Mouse (Mus musculus): ENCODE measurements around the gene Vwa8.

Vwa8 gene

DNA sequence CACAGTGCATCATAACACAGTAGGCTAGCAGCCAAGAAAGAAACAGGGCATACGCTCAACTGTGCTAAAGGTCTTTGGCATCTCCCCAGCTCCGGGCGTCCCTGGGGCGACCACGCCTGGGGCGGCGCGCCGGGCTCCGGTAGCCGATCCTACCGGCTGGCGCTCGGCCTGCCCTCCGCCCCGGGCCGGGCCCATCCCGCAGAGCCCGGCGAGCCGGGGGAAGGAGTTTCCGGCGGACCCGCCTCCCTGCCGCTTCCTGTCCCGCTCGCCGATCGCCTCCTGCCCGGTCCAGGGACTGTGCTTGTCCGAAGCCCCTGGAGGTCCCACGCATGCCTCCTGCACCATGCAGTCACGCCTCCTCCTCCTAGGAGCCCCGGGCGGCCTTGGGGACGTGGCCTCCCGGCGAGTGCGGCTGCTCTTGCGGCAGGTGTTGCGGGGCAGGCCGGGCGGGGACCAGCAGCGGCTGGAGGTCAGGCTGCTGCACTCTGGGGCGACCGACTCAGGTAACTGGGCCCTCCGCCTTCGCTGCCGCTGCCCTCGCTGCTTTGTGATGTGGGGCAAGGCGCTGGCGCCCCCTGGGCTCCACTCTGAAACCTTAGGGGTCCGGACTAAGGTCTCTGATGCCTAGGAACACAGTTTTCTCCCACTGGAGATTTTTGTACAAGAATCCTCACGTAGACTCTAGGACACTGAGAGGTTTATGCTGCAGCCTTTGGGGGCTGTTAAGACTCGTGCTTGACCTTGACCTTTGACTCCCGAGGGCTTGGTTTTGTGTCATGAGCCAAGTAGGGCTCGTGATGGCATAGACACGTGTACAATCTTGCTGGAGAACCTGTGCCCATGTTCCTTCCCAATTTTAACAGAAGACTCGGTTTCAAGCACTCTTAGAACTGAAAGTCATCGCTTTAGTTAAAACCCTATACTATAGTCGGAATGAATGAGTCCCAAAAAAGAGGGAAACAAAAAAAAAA, at the start of gene Vwa8:
Gene Vwa8 (plus strand): TSS at position 112 of the 971 bp plus-strand sequence.
- DNase-seq (ENCODE audit: low read depth, low spot score): peak; percentile 36

DNA sequence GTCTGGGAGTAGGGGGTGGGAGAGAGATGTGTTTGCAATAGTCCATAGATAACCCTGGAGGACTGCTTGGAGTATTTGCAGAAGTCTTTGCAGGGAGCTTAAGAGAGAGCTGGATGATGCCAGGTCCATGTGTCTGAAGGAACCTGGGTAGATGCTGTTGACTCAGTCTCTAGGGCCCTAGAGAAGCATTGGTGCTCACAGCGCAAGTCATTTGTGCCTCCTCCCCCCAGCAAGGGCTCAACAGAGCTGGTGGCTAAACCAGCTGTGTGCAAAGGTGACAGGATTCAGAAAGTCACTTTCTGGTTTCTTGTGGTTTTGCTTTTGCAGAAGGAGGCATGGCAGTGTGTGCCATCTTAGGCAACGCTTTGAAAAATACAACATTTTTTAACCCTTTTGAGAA, 46.5 kb upstream of the Vwa8 start:
- DNase-seq (ENCODE audit: low read depth, low spot score): no peak

DNA sequence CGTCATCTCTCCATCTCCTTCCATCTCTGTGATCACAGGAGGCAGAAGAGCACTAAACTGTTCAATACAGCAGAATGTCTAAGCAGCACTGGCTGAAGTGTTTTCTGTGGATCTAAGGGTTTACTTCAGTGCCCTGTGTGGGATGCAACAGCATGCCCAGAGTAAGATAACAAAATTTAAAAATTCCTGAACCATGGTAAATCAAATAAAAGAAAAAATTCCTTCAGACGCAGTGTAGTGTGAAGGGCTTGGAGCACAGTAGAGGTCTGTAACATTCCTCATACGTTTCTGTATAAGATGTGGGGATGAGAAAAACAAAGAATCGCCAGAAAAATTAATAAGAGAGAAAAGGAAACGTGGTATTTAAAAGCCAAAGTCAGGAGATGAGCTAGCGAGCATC, 44.9 kb upstream of the Vwa8 start:
- no peak for DNase-seq (ENCODE audit: low read depth, low spot score)

DNA sequence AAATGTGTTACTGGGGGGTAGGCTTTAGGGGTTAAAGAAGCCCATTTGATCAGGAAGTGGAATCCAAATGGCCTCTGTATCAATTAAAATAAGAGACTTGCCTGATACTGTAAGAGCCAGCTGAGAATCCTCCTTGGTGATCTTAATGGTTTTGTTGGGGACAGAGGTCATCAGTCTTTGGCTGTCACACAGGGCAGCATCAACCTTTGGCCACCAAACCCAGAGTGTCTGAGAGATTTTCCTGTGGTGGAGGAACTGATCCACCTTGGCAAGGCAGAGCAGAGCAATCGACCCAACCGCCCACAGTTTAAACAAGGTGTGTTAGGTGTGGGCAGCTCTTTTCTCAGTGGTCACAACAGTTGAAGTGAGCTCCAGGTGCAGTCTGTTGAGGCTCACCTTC, 36.0 kb upstream of the Vwa8 start:
- no peak for DNase-seq (ENCODE audit: low read depth, low spot score)

DNA sequence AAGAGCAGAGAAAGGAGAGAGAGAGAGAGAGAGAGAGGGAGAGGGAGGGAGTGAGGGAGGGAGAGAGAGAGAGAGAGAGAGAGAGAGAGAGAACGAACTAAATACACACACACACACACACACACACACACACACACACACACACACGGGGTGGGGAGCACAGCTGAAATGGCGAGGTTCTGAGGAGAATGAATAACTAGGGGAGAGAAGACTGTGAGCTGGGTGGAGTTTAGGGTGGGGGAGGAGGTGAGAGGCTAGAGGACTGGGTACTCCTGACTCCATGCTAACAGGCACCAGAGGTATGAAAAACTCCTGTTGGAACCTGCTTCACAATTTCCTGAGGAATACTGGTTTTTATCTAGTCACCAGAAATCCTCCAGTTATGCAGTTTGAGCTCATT, 32.4 kb upstream of the Vwa8 start:
- no peak for DNase-seq (ENCODE audit: low read depth, low spot score)

DNA sequence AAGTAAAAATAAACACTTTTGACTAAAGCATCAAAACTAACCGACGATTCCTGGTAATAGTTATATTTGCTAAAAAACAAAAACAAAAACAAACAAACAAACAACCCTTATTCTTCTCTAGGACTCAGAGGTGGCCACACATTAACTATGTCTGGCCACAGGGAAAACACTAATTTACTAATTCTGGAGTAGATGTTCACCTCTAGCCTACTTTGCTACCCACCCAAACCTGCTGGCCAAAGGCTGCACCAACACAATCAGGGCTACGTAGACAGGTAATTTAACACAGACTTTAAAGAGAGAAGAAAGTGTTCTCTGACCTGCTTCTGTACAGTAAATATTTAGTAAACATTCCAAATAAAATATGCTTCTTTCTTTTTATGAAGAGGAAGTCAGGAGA, 31.2 kb upstream of the Vwa8 start:
- DNase-seq (ENCODE audit: low read depth, low spot score): no peak

DNA sequence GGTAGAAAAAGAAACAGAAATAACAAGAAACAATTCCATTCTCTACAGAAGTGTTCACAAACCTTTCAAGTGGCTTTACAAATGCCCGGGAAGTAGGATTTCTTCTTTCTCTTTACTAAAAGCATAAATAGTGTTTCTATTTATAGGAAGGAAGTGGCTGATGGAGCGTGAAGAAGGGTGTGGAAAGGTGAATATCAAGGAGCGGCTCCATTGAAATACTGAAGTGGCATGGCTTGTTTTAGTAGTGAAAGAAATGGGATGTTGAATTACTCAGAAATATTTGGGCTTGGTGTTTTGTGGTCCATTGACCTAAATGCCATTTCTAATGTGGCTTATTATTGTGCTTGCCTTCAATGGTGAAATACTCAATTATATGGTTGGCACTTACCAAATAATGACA, 30.4 kb upstream of the Vwa8 start:
- DNase-seq (ENCODE audit: low read depth, low spot score): no peak

DNA sequence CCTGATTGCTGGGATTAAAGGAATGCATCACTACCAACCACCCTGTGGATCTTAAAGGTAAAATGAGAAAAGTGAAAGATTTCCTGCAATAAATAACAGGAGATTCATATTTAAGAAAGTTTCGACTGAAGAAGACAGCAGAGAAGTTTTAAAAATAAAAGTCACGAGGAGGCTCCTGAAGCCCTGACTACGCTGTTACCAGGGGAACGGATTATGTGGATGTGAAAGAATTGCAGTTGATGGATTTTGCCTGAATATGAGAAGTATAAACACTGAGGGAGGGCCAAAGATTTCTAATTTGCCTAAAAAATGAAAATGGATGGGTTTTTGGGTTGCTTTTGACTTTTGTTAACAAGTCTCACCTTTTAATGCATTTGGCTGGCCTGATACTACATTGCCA, 24.8 kb upstream of the Vwa8 start:
- no peak for DNase-seq (ENCODE audit: low read depth, low spot score)

DNA sequence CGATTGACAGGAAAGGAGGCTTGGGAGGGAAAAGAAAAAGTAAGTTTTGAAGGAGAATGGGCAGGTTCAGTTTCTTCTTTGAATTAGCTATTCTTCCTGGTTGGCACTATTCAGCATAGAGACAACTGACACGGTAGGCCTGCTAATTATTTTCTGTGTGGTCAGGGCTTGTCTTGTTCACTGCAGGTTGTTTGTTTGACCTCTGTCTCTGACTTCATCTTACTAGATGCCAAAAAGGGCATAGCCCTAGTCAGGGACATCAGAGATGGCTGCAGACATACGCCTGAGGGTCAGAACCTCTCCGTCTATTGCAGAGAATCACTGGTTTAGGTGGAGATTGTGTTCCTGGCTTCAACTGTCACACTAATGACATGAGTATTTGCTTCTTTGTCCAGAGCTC, 24.3 kb upstream of the Vwa8 start:
- DNase-seq (ENCODE audit: low read depth, low spot score): no peak

DNA sequence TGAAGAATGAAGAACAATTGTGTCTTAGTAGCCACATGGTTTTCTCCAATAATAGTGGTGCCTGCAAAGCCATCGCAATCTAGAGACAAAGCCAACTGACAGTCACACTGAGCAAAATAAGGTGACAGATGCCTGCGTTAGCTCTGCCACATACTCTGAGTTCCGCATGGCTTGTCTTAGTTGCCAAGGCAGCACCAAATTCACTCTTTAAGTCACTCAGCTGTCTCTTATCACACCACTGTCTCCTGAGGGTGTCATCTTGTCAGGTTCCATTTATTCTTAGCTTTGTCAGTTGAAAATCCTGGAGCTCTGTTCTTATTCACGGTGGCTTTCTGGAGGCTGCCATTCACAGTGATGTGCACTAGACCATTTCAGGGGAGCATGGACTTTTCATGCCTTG, 17.7 kb upstream of the Vwa8 start:
- no peak for DNase-seq (ENCODE audit: low read depth, low spot score)

DNA sequence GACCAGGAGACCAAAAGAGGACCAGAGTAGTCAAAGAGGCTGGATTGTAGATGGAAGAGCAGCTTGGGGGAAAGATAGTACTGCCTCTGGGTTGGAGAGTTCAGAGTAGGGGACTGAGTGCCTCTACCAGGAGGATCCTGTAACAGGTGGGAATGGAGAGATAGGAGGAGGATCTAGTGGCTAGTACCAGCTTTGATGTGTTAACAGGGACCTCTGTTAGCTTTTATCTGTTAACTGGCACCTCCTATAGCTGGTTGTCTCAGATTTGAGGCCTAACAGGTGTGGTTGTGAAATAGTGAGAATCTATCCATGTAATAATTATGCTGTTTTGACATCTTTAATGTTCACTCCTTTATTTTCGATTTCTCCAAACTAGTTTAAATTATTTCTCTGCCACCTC, 904 bp upstream of the Vwa8 start:
- DNase-seq (ENCODE audit: low read depth, low spot score): no peak

DNA sequence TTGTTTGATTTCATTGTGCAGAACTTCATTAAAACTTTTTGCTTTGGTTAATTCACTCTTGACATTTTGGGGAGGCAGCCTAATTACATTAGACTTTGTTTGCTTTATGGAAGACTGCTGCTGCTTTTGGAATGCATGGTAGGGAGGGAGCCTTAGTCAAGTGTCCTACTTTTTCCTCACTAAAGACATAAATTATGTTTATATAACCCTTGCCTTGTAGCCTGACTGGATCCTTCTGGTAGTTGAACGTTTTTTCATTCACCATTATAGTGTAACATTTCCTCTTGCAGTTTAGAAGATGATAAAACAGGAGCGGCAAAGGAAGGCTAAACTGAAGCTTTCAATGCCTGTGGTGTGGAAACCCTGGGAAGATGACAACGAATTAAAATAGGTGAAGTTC, 375 bp upstream of the Vwa8 start:
- DNase-seq (ENCODE audit: low read depth, low spot score): no peak

DNA sequence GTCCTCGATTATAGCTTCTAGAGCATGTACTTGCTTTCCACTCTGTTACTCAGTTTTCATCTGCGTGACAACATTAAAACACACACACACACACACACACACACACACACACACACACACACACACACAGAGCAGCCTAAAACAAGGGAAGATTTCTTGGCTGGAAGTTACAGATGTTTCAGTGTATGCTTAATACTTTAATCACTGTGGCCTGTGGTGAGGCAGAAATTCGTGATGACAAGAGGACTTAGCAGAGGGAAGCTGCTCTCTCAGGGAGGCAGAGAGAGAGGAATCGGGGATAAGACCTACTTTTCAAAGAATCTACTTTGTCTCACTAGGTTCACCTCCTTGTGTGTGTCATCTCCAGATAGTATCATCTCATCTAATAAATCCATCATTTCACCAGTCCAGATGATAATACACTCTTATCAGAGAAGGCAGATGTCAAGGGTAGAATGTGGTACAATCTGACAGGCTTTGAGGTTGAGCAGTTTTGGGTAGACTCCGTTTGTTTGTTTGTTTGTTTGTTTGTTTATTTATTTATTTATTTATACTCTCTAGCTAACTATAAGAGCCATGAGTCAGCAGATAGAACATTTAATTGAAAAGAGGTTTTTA, 1.2 kb downstream of the Vwa8 start:
- no peak for DNase-seq (ENCODE audit: low read depth, low spot score)

DNA sequence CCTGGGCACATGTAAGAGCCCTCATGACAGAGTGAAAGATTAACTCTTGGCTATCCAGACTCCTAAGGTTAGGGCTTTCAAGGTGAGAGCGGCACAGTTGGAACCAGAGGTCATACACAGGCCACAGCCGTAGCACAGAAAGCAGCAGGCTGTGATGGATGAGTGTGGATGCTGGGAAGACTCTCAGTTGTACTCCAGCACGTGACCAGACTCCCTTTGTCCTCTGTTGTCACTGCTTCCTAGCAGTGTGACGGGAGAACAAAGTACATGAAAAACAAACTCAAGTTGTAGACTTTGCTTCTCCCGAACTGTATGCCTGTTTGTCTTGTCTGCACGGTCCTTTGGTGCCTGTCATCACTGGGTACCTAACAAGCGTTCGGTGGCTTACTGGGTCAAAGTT, 1.8 kb downstream of the Vwa8 start:
- DNase-seq (ENCODE audit: low read depth, low spot score): no peak

DNA sequence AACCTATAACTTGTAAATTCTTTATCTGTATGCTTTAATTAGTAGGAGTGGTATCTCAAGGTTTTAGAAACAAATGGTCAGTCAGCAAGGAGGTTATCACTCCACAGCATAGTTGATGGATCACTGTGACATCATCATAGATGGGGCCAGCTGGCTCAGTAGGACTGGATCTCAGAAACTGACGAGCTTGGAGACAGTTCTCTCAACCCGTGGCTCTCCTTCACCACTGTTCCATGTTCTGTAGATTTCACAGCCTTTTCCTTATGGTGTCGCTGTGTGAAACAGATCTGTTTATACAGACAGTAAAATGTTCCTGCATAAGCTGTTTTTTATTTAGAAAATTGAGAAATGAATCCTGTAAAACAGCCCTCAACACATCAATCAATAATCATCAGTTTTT, 2.5 kb downstream of the Vwa8 start:
- DNase-seq (ENCODE audit: low read depth, low spot score): no peak

DNA sequence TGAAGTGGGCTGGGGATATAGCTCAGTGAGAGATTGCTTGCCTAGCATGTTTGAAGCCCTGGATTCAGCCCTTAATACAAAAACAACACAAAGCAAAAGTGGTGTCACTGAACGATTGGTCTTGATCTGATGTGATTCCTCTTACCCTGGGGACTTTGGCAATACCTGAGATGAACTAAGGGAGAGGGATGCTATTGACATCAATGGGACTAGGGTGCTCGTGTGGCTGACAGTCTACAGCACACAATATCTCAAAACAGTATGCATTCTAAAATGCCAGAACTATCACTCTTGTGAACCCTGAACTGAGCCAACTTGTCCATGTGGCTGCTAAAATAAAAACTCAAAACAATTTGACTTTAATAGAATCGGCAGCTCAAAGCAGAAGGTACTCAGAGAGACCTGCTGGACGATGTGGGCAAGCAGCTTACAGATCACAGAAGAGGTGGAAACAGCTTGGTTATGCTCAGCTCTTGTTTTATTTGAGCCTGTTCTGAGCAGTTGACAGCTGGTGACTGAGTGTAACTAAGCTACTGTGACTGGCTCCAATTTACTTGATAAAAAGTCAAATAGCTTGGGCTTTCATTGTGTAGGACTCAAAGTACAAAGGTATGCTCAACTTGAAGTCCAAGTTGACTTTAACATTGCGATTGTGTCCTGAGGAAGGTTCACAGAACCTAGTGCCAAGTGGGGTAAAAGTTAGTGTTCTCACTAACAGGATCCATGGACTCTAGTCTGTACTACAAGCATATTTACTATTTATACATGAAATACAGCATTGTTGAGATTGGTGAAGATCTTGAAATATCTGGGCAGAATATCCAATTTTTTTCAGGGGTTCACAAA, 3.8 kb downstream of the Vwa8 start:
- no peak for DNase-seq (ENCODE audit: low read depth, low spot score)

DNA sequence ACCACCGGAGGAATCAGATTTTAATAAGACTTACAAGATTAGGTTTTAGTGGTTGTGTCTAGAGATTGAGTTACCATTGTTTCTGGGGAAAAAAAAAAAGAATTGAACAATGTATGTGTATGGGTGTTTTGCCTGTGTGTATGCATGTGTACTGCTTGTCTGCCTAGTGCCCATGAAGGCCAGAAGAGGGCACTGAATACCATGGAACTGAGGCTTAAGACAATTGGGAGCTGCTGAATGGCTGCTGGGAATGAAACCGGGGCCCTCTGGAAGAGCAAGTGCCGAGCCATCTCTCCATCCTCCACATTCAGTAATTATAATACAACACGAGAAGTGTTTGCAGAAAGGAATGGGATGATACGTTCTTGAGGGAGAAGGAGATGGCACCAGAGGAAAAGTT, 12.3 kb downstream of the Vwa8 start:
- no peak for DNase-seq (ENCODE audit: low read depth, low spot score)

DNA sequence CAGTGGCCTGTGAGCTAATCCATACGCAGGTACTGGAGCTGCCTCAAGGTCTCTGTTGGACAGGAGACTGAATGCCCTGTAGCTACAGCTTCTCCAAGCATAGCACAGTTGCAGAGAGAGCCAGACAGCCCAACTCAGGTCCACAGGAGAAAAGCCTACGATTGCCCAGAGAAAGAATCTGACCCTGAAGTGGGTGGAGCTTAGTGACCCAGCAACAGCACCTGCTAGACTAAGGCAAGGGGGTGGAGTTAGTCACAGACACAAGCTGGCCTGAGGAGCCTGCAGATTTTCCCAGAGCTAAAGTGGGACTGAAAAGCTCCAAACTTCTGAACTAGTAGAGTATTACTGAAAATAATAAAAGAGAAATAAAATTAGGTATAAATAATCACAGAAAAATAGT, 21.2 kb downstream of the Vwa8 start:
- no peak for DNase-seq (ENCODE audit: low read depth, low spot score)

DNA sequence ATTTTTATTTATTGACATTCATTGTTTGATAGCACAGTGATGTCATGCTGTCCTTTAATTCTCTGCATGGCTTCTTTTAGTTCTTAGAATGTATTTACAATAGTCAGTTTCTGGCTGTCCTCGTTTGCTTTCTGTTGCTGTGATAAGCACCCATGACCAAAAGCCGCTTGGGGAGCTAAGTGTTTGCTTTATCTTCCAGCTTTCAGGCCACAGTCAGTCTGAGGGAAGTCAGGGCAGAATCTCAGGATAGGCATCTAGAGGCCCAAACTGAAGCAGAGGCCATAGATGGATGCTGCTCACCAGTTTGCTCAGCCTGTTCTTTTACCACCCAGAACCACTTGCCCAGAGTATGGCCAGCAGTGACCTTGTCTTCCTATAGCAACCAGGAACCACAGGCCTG, 28.3 kb downstream of the Vwa8 start:
- no peak for DNase-seq (ENCODE audit: low read depth, low spot score)

DNA sequence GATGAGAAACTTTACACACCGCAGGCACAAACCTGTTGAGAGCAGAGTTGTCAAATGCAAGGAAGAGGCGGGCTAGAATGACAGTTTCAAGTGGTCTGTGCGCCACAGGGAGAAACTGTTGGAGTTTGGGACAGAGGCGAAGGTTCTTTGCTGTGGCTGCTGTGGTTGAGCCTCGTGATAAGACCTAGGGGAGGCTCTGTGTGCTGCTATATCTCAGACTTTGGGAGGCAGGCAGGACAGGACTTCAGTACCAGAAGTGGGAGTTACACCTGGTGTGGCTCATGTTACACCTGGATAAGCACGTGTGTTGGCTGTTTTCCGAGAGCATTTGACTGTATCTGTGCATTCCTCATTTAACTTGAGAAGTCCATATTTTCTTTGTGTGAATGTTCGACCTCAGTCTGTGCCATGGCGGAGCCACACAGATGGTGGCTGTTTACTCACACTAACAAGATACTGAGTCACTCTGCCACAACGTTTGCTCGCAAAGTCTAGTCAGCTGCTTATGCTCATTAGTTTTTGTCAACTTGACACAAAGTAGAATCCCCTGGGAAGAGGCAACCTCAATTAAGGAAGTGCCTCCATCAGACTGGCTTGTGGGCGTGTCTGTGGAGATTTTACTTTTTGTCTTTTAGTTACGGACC, 29.7 kb downstream of the Vwa8 start:
- DNase-seq (ENCODE audit: low read depth, low spot score): no peak

DNA sequence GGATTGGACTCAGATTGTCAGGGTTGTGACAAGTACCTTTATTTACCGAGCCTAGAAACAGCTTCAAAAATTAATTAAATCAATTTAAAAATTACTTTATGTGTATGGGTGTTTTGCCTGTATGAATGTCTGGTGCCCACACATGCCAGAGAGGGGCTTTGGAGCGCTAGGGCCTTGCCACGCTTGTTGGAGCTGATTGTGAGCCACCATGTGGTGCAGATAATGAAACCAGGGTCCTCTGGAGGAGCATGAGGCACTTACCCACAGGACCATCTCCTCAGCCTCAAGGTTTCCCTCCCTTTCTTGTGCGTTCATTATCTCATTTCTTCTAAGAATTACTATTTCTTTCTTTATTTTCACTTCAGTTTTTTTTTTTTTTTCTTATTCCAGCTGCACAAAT, 32.0 kb downstream of the Vwa8 start:
- DNase-seq (ENCODE audit: low read depth, low spot score): no peak

DNA sequence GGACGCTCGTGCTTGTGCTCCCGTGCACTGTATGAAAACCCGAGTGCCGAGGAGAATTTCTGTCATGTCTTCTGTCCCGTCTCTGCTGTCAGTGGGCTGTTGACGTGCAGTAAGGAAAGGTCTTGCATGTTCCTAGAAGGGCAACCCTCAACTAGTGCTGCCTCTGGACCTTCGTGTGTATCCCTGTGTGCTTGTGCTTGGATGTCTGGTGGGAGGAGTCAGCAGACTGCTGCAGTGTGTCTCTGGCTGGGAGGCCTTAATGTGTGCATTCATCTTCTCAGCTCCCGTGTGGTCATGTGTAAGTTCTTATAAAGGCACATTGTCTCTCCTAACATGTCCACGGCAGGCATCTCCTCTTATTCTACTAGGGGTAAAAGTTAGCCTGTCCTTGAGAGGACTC, 32.7 kb downstream of the Vwa8 start:
- DNase-seq (ENCODE audit: low read depth, low spot score): no peak
